Mouse (Mus musculus) neural tube, embryonic 15.5 days (tissue): ENCODE measurements around the gene Gsk3b. TPM values are rescaled to one million over a fixed set of nuclear protein-coding genes. Genes with fewer than 3 reads are reported as not detected.
"Not testable (repeated sequence)": the region's sequence is repeated elsewhere in the genome, so short reads cannot be mapped to it uniquely, and the experiment has no call there.

Experiments used
- ATAC-seq: fragments of 200-750 bp; cut with Nextera tagmentation; 2 replicates; pipeline ENCODE4 v1.8.0; 2017; ENCODE audit warnings: mild to moderate bottlenecking, moderate TSS enrichment, moderate library complexity; ENCODE audit not compliant: low FRiP score
- H3K27ac ChIP-seq: fragments of 300-500 bp; sonication (generic); replicated peaks from 2 replicates; pipeline ENCODE4 v1.5.1; 2015; ENCODE audit warnings: mild to moderate bottlenecking, inconsistent platforms
- H3K27me3 ChIP-seq: fragments of 300-500 bp; sonication (generic); replicated peaks from 2 replicates; pipeline ENCODE4 v1.6.1; 2015; ENCODE audit warnings: inconsistent platforms
- H3K36me3 ChIP-seq: fragments of 300-500 bp; sonication (generic); 2 replicates; pipeline ENCODE4 v1.6.1; 2015; ENCODE audit warnings: inconsistent platforms
- H3K4me1 ChIP-seq: fragments of 300-500 bp; sonication (generic); 2 replicates; pipeline ENCODE4 v1.6.1; 2015; ENCODE audit warnings: inconsistent platforms
- H3K4me2 ChIP-seq: fragments of 300-500 bp; sonication (generic); 2 replicates; pipeline ENCODE4 v1.6.1; 2015; ENCODE audit warnings: inconsistent platforms, mild to moderate bottlenecking, moderate library complexity
- H3K4me3 ChIP-seq: fragments of 300-500 bp; sonication (generic); replicated peaks from 2 replicates; pipeline ENCODE4 v1.5.1; 2015; ENCODE audit warnings: mild to moderate bottlenecking, inconsistent platforms
- H3K9ac ChIP-seq: fragments of 300-500 bp; sonication (generic); replicated peaks from 2 replicates; pipeline ENCODE4 v1.6.1; 2015; ENCODE audit warnings: mild to moderate bottlenecking, inconsistent platforms
- H3K9me3 ChIP-seq: fragments of 300-500 bp; sonication (generic); replicated peaks from 2 replicates; pipeline ENCODE4 v1.6.1; 2016; ENCODE audit warnings: inconsistent platforms
- WGBS: fragments of 180-500 bp; shearing (Covaris S2); methylation state at CpG from one replicate; pipeline ENCODE4 v1.1.7; 2015; ENCODE audit warnings: mixed read lengths; 5-methylcytosine and 5-hydroxymethylcytosine counted together
- polyA plus RNA-seq: library from polyadenylated mRNA; unstranded; fragments of >200 nt; fragmentation: Nextera tagmentation; extraction: Ambion mirVana; gene quantifications from 2 replicates; pipeline ENCODE4 v1.2.1, GENCODE M21; 2015

The Gsk3b gene
- polyA plus RNA-seq = 130 and 145 TPM in 2 replicates

- Histone ChIP-seq H3K27me3 (no peaks in the 10 kb centered on the region), H3K9ac (peak within 1 kb of the TSS; percentile 99), H3K9me3 (no peaks in the 10 kb centered on the region), H3K4me2 (peak within 1 kb of the TSS; percentile 78), H3K27ac (peak within 1 kb of the TSS; percentile 100), H3K36me3 (no peaks in the 10 kb centered on the region), H3K4me1 (peaks cover 24% of the 10 kb centered on the region), H3K4me3 (peak within 1 kb of the TSS; percentile 91)
- under 1% methylated on average over 69 of the region's 69 CpGs for WGBS
- ATAC-seq = peak; percentile 93
These were observed at the start of gene Gsk3b for GRCm38 (mm10) chr16:38088629-38089446. Gene Gsk3b, plus strand, starts transcription at chr16:38089001.

DNA sequence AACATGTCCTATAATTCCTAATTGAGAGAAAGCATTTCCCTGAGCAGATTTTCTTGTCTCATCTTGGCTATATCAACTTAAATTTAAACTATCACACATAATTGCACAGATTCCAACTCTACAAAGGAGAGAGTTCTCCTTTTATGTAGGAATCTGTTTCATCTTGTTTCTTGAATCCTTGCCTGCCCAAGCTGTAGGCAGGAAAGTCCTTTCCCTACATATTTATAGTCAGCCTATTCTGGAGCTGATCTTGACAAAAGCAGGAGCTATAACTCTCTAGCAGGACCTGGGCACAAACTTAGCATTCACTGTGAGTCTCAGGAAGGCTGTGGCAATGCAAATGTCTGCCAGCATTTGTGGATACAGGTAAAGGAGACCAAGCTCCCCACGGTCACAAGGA is 46.6 kb upstream of the Gsk3b start:
- WGBS = 90% methylated on average over 1 of the region's 1 CpGs
- Histone ChIP-seq H3K27me3 (no peaks in the 10 kb centered on the region), H3K36me3 (no peaks in the 10 kb centered on the region), H3K4me3 (no peak overlapping the region), H3K4me2 (no peak overlapping the region), H3K4me1 (no peaks in the 10 kb centered on the region), H3K27ac (no peak overlapping the region), H3K9me3 (no peaks in the 10 kb centered on the region), H3K9ac (no peak overlapping the region)
- ATAC-seq = no peak

GRCm38 (mm10) chr16:38044551-38044950 is 44.2 kb upstream of the Gsk3b start:
- no peaks in the 10 kb centered on the region for H3K36me3 ChIP-seq
- no peaks in the 10 kb centered on the region for H3K27me3 ChIP-seq
- H3K4me1 ChIP-seq = 0 out of 2 replicates have a peak, but pooled peaks cover 4% of the 10 kb centered on the region
- no peak overlapping the region for H3K4me3 ChIP-seq
- no peaks in the 10 kb centered on the region for H3K9me3 ChIP-seq
- 81% methylated on average over 5 of the region's 5 CpGs for WGBS
- no peak overlapping the region for H3K27ac ChIP-seq
- no peak for ATAC-seq
- H3K4me2 ChIP-seq = no peak overlapping the region
- no peak overlapping the region for H3K9ac ChIP-seq

DNA sequence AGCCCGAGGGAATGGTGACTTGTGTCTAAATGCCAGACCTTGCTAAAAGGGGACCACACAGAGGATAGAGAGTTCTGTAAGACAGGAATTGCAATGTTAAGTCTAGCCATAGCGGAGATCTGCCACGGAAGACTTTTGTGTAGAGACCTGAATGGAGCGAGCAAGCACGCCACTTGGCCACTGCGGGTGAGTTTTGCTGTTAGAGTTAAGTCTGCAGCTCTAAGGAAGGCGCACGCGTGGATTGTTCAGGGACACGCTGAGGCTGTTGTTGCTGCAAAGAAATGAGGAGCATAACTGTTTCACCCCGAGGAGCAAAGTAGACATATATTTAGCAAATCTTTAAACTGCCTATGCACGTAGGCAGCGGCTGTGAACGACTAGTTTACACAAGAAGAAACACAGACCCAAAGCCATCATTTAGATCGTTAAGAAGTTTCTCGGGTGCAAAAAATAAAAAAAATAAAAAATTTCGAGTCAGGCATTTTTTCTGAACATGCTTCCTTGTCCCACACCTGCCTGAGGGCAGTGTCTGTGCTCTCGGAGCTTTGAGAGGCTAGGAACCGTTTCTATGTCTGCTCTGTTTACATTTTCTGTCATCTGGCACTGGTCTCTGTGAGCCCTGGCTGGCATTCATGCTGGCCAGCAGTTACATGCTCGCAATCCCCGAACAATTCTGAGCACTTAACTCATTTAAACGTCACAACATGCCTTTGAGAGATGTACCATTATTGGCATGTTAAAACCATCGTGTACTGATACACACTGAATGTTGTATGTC is 40.8 kb upstream of the Gsk3b start:
- ATAC-seq = no peak
- H3K4me1 ChIP-seq = 0 out of 2 replicates have a peak, but pooled peaks cover 4% of the 10 kb centered on the region
- no peaks in the 10 kb centered on the region for H3K9me3 ChIP-seq
- H3K27me3 ChIP-seq = no peaks in the 10 kb centered on the region
- H3K27ac ChIP-seq = no peak overlapping the region
- no peak overlapping the region for H3K9ac ChIP-seq
- peak overlapping the region; percentile 4; the same call in 1 of the 2 replicates for H3K4me2 ChIP-seq
- H3K36me3 ChIP-seq = no peaks in the 10 kb centered on the region
- H3K4me3 ChIP-seq = no peak overlapping the region
- 71% methylated on average over 23 of the region's 23 CpGs for WGBS

DNA sequence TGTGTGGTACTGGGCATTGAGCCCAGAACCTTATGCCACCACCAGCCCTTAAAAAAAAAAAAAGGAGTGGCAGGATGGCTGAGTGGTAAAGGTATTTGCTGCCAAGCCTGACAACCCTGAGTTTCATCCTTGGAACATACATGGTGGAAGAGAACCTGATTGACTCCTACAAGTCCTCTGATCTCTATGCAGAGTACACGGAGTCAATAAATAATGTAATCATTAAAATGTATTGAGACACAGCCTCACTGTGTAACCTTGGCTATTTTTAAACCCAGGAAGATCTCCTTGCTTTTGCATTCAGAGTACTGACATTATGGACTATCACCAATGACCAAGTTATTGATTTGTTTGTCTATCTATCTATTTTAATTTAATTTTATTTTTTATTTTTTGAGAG is 30.9 kb upstream of the Gsk3b start:
- Histone ChIP-seq H3K27me3 (no peaks in the 10 kb centered on the region), H3K9me3 (no peaks in the 10 kb centered on the region), H3K36me3 (no peaks in the 10 kb centered on the region), H3K4me3 (no peak overlapping the region), H3K4me2 (no peak overlapping the region), H3K9ac (no peak overlapping the region), H3K27ac (no peak overlapping the region), H3K4me1 (no peaks in the 10 kb centered on the region)
- 91% methylated on average over 1 of the region's 1 CpGs for WGBS
- ATAC-seq = no peak

- H3K9ac ChIP-seq = no peak overlapping the region
- H3K9me3 ChIP-seq = no peaks in the 10 kb centered on the region
- 86% methylated on average over 3 of the region's 3 CpGs for WGBS
- H3K27ac ChIP-seq = no peak overlapping the region
- no peaks in the 10 kb centered on the region for H3K4me1 ChIP-seq
- no peaks in the 10 kb centered on the region for H3K36me3 ChIP-seq
- H3K4me2 ChIP-seq = no peak overlapping the region
- no peaks in the 10 kb centered on the region for H3K27me3 ChIP-seq
- no peak overlapping the region for H3K4me3 ChIP-seq
- ATAC-seq = no peak
These were observed 30.0 kb upstream of the Gsk3b start for GRCm38 (mm10) chr16:38058836-38059235.

GRCm38 (mm10) chr16:38059631-38060030 is 29.2 kb upstream of the Gsk3b start:
- Histone ChIP-seq H3K27me3 (no peaks in the 10 kb centered on the region), H3K36me3 (no peaks in the 10 kb centered on the region), H3K4me2 (no peak overlapping the region), H3K4me3 (no peak overlapping the region), H3K9me3 (no peaks in the 10 kb centered on the region), H3K9ac (no peak overlapping the region), H3K27ac (no peak overlapping the region), H3K4me1 (no peaks in the 10 kb centered on the region)
- 84% methylated on average over 4 of the region's 4 CpGs for WGBS
- no peak for ATAC-seq

GRCm38 (mm10) chr16:38073859-38074631 is 14.8 kb upstream of the Gsk3b start:
- H3K27me3 ChIP-seq, H3K27ac ChIP-seq, H3K36me3 ChIP-seq, H3K4me2 ChIP-seq, H3K9me3 ChIP-seq, H3K9ac ChIP-seq, ATAC-seq, H3K4me1 ChIP-seq, H3K4me3 ChIP-seq: not testable (repeated sequence)
- 94% methylated on average over 1 of the region's 5 CpGs for WGBS

- no peaks in the 10 kb centered on the region for H3K9me3 ChIP-seq
These were observed 8.6 kb upstream of the Gsk3b start for GRCm38 (mm10) chr16:38080201-38080600.

DNA sequence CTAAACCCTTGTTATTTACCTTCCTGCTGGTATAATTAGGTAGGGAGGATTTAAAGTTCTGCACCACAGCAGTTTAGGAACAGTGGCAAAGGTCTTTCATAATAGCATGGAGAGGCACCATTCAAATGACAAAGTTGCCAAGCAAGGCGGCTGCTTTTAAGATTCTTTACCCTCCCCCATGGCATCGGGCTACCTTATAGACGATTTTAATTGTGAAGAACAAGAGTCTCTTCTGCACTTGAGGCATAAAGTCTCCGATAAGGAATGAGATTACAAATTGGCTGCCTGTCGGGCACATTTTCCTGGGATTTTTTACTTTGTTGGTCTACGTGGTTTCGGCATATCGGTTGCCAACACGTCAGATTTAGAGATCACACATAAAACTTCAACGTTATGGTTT is 1.6 kb upstream of the Gsk3b start:
- 9% methylated on average over 10 of the region's 10 CpGs for WGBS
- peak overlapping the region; percentile 91 for H3K4me3 ChIP-seq

More at GRCm38 (mm10) chr16:38080201-38080600, 8.6 kb upstream of the Gsk3b start:
- Histone ChIP-seq H3K4me2 (no peak overlapping the region), H3K9ac (no peak overlapping the region), H3K27ac (no peak overlapping the region), H3K27me3 (no peaks in the 10 kb centered on the region), H3K4me1 (no peaks in the 10 kb centered on the region), H3K4me3 (no peak overlapping the region), H3K36me3 (no peaks in the 10 kb centered on the region)
- ATAC-seq = no peak
- 60% methylated on average over 1 of the region's 1 CpGs for WGBS

DNA sequence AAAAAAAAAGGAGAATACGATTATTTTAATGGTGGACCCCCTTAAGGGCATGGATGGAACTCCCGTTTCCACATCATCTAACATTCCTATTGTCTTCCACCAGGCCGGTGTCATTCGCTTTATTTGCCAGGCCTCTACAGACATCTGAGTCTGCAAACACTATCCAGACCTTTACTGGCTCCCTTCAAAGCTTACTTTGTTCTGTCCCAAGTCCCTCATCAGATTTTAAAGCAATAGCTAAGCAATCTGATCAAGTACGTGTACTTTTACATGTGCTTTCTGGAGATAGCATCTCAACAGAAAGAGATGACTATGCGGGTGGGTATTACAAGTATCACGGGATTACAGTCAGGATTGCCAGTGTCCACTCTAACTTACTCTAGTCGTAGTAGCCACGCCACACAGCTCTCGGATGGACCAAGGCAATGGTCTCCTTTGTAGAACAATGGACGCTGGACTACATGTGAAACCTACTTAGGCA is 1.1 kb upstream of the Gsk3b start:
- H3K36me3 ChIP-seq = no peaks in the 10 kb centered on the region
- H3K27ac ChIP-seq = peak overlapping the region; percentile 100
- H3K9ac ChIP-seq = peak overlapping the region; percentile 89
- ATAC-seq = no peak
- H3K4me3 ChIP-seq = peak overlapping the region; percentile 91
- H3K4me2 ChIP-seq = peak overlapping the region; percentile 65
- no peaks in the 10 kb centered on the region for H3K9me3 ChIP-seq
- H3K4me1 ChIP-seq = peaks cover 14% of the 10 kb centered on the region
- WGBS = 2% methylated on average over 11 of the region's 11 CpGs
- H3K27me3 ChIP-seq = no peaks in the 10 kb centered on the region

More for the DNA sequence above, 1.6 kb upstream of the Gsk3b start:
- Histone ChIP-seq H3K27ac (peak overlapping the region; percentile 100), H3K27me3 (no peaks in the 10 kb centered on the region), H3K9me3 (no peaks in the 10 kb centered on the region), H3K4me2 (peak overlapping the region; percentile 65), H3K4me1 (peaks cover 12% of the 10 kb centered on the region), H3K9ac (peak overlapping the region; percentile 89), H3K36me3 (no peaks in the 10 kb centered on the region)
- no peak for ATAC-seq
